Mouse (Mus musculus) liver, adult 2 months (tissue): Measurements from ENCODE around the gene Gm128. TPM values are rescaled to one million over a fixed set of nuclear protein-coding genes. Genes with fewer than 3 reads are reported as not detected.

Source experiments
- DNase-seq: peaks from one replicate; pipeline ENCODE4 v3.0.0-alpha.2; 2011; ENCODE audit warnings: low read depth, low spot score; ENCODE audit errors: extremely low read depth
- H3K27ac ChIP-seq: fragments of 200-500 bp; replicated peaks from 2 replicates; pipeline ENCODE4 v1.5.1; 2012; ENCODE audit warnings: low read depth, mild to moderate bottlenecking, control low read depth, inconsistent platforms, low read length; ENCODE audit not compliant: insufficient read depth
- H3K27me3 ChIP-seq: fragments of 200-500 bp; 2 replicates; pipeline ENCODE4 v1.6.1; 2012; ENCODE audit warnings: mild to moderate bottlenecking, moderate library complexity, low read length, inconsistent platforms; ENCODE audit not compliant: control insufficient read depth, insufficient read depth
- H3K36me3 ChIP-seq: fragments of 200-500 bp; 2 replicates; pipeline ENCODE4 v1.6.1; 2012; ENCODE audit warnings: low read length, inconsistent platforms; ENCODE audit not compliant: control insufficient read depth, insufficient read depth
- H3K4me1 ChIP-seq: fragments of 200-500 bp; 2 replicates; pipeline ENCODE4 v1.6.1; 2011; ENCODE audit warnings: low read length; ENCODE audit not compliant: control insufficient read depth, insufficient read depth
- H3K4me3 ChIP-seq: fragments of 200-500 bp; 2 replicates; pipeline ENCODE4 v1.5.1; 2011; ENCODE audit warnings: low read depth, mild to moderate bottlenecking, control low read depth, low read length, moderate library complexity; ENCODE audit not compliant: insufficient read depth
- H3K79me2 ChIP-seq: fragments of 200-500 bp; 2 replicates; pipeline ENCODE4 v1.6.1; 2012; ENCODE audit warnings: inconsistent platforms, mild to moderate bottlenecking, low read length, moderate library complexity; ENCODE audit not compliant: control insufficient read depth, insufficient read depth
- H3K9ac ChIP-seq: fragments of 200-500 bp; 2 replicates; pipeline ENCODE4 v1.6.1; 2012; ENCODE audit warnings: low read depth, mild to moderate bottlenecking, control low read depth, inconsistent platforms, low read length
- CTCF ChIP-seq: fragments of 200-500 bp; IDR thresholded peaks from 2 replicates; pipeline ENCODE4 v1.5.1; 2011; ENCODE audit warnings: low read depth, low read length, control low read depth
- POLR2A ChIP-seq: fragments of 200-500 bp; IDR thresholded peaks from 2 replicates; pipeline ENCODE4 v1.6.1; 2011; ENCODE audit warnings: low read length, control low read depth; ENCODE audit not compliant: insufficient read depth; ENCODE audit errors: extremely low read depth
- WGBS: fragments of 180-500 bp; shearing (Covaris S2); methylation state at CpG from one replicate; pipeline ENCODE4 v1.1.7; 2018; 5-methylcytosine and 5-hydroxymethylcytosine counted together
- polyA plus RNA-seq: library from polyadenylated mRNA; depleted of rRNA; stranded (reverse); fragments of >200 nt; gene quantifications from 2 replicates; pipeline ENCODE4 v1.2.3, GENCODE M21; 2012; rRNA removed
- total RNA-seq: library from RNA; depleted of rRNA; stranded (reverse); fragments of >200 nt; gene quantifications from 2 replicates; pipeline ENCODE4 v1.2.3, GENCODE M21; 2014; rRNA removed

The Gm128 gene
- total and polyA plus RNA-seq, 2 experiments, result 0.09 TPM; not detected in 1

GRCm38 (mm10) chr3:95194721-95195135, 46.7 kb downstream of the Gm128 start:
- Histone ChIP-seq H3K36me3 (peaks cover 34% of the 10 kb centered on the region), H3K4me3 (no peak overlapping the region), H3K27ac (no peak overlapping the region), H3K9ac (no peak overlapping the region), H3K27me3 (no peaks in the 10 kb centered on the region), H3K4me1 (peaks cover 9% of the 10 kb centered on the region), H3K79me2 (no peaks in the 10 kb centered on the region)
- TF ChIP-seq POLR2A (no peak), CTCF (no peak)
- DNase-seq, result no peak
- 51% methylated on average over 6 of the region's 6 CpGs for WGBS

Other genes starting within 250 kb of the Gm128 start
- gene Zfp687, start 226.2 kb downstream of the Gm128 start, total RNA-seq, result 2.1 and 3.2 TPM in 2 replicates
- gene Zfp687, start 226.2 kb downstream of the Gm128 start, polyA plus RNA-seq, result 6.8 and 8.8 TPM in 2 replicates
- 140 and 156 TPM in 2 replicates for gene Psmd4, start 199.0 kb downstream of the Gm128 start, total RNA-seq
- 132 and 134 TPM in 2 replicates for gene Psmd4, start 199.0 kb downstream of the Gm128 start, polyA plus RNA-seq
- gene Pip5k1a, start 134.7 kb downstream of the Gm128 start, total RNA-seq, result 4.5 and 5.6 TPM in 2 replicates
- gene Pip5k1a, start 134.7 kb downstream of the Gm128 start, polyA plus RNA-seq, result 5.2 and 6.7 TPM in 2 replicates
- gene Vps72, start 130.6 kb downstream of the Gm128 start, total RNA-seq, result 9.9 and 12.7 TPM in 2 replicates
- gene Vps72, start 130.6 kb downstream of the Gm128 start, polyA plus RNA-seq, result 25.1 and 27.4 TPM in 2 replicates
- gene Tmod4, start 117.1 kb downstream of the Gm128 start, total RNA-seq, result 0.65 TPM in 1 of 2 replicates, not detected in the other
- 0.25 TPM in 1 of 2 replicates, not detected in the other for gene Tmod4, start 117.1 kb downstream of the Gm128 start, polyA plus RNA-seq
- gene Scnm1, start 107.6 kb downstream of the Gm128 start, total RNA-seq, result 12.6 and 13.3 TPM in 2 replicates
- gene Scnm1, start 107.6 kb downstream of the Gm128 start, polyA plus RNA-seq, result 15.2 and 17.7 TPM in 2 replicates
- gene Lysmd1, start 107.5 kb downstream of the Gm128 start, total RNA-seq, result 7.0 and 7.9 TPM in 2 replicates
- gene Lysmd1, start 107.5 kb downstream of the Gm128 start, polyA plus RNA-seq, result 6.1 and 6.5 TPM in 2 replicates
- gene Tnfaip8l2, start 99.2 kb downstream of the Gm128 start, total RNA-seq, result 2.3 and 2.8 TPM in 2 replicates
- gene Tnfaip8l2, start 99.2 kb downstream of the Gm128 start, polyA plus RNA-seq, result 2.7 and 4.0 TPM in 2 replicates
- 0.65 and 1.1 TPM in 2 replicates for gene Sema6c, start 81.1 kb downstream of the Gm128 start, total RNA-seq
- 2.1 and 2.9 TPM in 2 replicates for gene Sema6c, start 81.1 kb downstream of the Gm128 start, polyA plus RNA-seq
- 13.7 and 17.6 TPM in 2 replicates for gene Gabpb2, start 23.7 kb downstream of the Gm128 start, total RNA-seq
- 4.4 and 6.1 TPM in 2 replicates for gene Gabpb2, start 23.7 kb downstream of the Gm128 start, polyA plus RNA-seq
- gene Cdc42se1, start 12.9 kb downstream of the Gm128 start, total RNA-seq, result 8.9 and 12.3 TPM in 2 replicates
- 12.4 and 13.1 TPM in 2 replicates for gene Cdc42se1, start 12.9 kb downstream of the Gm128 start, polyA plus RNA-seq
- gene Mllt11, start 9.4 kb downstream of the Gm128 start, total RNA-seq, result 0.81 and 0.83 TPM in 2 replicates
- gene Mllt11, start 9.4 kb downstream of the Gm128 start, polyA plus RNA-seq, result 0.81 and 1.4 TPM in 2 replicates
- 0.07 TPM in 1 of 2 replicates, not detected in the other for gene Bnipl, start 9.6 kb upstream of the Gm128 start, total RNA-seq
- gene Bnipl, start 9.6 kb upstream of the Gm128 start, polyA plus RNA-seq, result 0.16 TPM in 1 of 2 replicates, not detected in the other
- 56.6 and 63.6 TPM in 2 replicates for gene Mindy1, start 39.7 kb upstream of the Gm128 start, total RNA-seq
- 122 and 137 TPM in 2 replicates for gene Mindy1, start 39.7 kb upstream of the Gm128 start, polyA plus RNA-seq
- gene Prune1, start 40.5 kb upstream of the Gm128 start, total RNA-seq, result 7.6 and 7.8 TPM in 2 replicates
- 11.3 and 12.8 TPM in 2 replicates for gene Prune1, start 40.5 kb upstream of the Gm128 start, polyA plus RNA-seq
- 0.54 and 0.55 TPM in 2 replicates for gene Anxa9, start 65.6 kb upstream of the Gm128 start, total RNA-seq
- 0.47 and 0.91 TPM in 2 replicates for gene Anxa9, start 65.6 kb upstream of the Gm128 start, polyA plus RNA-seq
- gene Cers2, start 73.2 kb upstream of the Gm128 start, total RNA-seq, result 283 and 284 TPM in 2 replicates
- 266 and 271 TPM in 2 replicates for gene Cers2, start 73.2 kb upstream of the Gm128 start, polyA plus RNA-seq
- gene Setdb1, start 115.6 kb upstream of the Gm128 start, total RNA-seq, result 13.3 and 15.7 TPM in 2 replicates
- 6.3 and 8.6 TPM in 2 replicates for gene Setdb1, start 115.6 kb upstream of the Gm128 start, polyA plus RNA-seq
- not detected in 2 replicates for gene 4930558C23Rik, start 161.2 kb upstream of the Gm128 start, total RNA-seq
- gene 4930558C23Rik, start 161.2 kb upstream of the Gm128 start, polyA plus RNA-seq, result not detected in 2 replicates
- 23.6 and 24.3 TPM in 2 replicates for gene Arnt, start 192.8 kb upstream of the Gm128 start, total RNA-seq
- 14.2 and 20.8 TPM in 2 replicates for gene Arnt, start 192.8 kb upstream of the Gm128 start, polyA plus RNA-seq